Mouse (Mus musculus) bone marrow, adult 2 months (tissue): ENCODE data around the gene Trim56.

Experiments used
- CTCF ChIP-seq: fragments of 200-500 bp; IDR thresholded peaks from 2 replicates; pipeline ENCODE4 v1.5.1; 2011; ENCODE audit warnings: low read length, control low read depth; ENCODE audit not compliant: control insufficient read depth, insufficient read depth
- POLR2A ChIP-seq: fragments of 200-500 bp; IDR thresholded peaks from 2 replicates; pipeline ENCODE4 v1.6.1; 2011; ENCODE audit warnings: low read depth, mild to moderate bottlenecking, control low read depth, low read length, borderline replicate concordance; ENCODE audit not compliant: control insufficient read depth

DNA sequence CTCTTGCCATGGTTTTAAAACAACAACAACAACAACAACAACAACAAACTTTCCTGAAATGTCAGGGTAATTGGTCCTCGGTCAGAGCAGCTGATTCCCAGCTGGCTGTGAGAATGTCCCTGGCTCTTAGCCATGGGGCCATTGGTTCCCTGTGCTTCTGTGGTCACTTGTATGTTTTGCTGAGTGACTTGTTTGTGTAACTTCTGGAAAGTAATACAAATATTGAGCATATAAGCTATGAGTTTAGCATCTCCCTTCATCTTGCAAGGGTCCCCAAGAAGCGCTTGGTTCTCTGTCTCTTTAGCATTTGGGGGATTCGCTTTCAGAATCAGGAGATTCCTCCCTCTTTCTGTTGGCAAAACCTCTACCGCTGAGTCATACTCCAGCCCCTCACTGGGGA is 9.6 kb downstream of the Trim56 start:
- TF ChIP-seq POLR2A (no peak), CTCF (no peak)
